Mouse (Mus musculus): ENCODE data around the gene Soga1.

DNA sequence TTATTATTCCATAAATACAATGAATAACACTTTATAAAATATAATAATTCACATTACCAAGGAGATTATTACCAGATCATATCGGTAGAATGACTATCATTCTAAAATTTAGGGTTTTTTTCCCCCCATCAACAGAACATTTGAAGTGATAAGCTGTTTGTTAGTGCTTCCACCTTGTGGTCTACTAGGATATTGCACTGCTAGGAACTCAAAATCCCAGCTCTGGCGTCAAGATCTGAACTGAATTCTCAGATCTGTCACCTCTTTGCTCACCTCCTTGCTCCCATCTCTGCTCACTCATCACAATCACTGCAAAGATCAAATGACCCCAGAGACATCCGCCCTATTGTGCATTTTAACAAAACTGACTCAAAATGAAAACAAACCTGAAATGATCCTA lies 37.9 kb upstream of the Soga1 start:
- TF ChIP-seq CTCF (IDR thresholded peaks at IDR 0.05; ENCODE audit: borderline replicate concordance, extremely low read depth, insufficient read depth, insufficient read length) (peak; percentile 59; the same call in 1 of the 2 replicates), POLR2A (IDR thresholded peaks at IDR 0.05; ENCODE audit: borderline replicate concordance, extremely low read depth, insufficient read depth, insufficient read length, poor library complexity, severe bottlenecking) (no peak)
